Mouse (Mus musculus) bone marrow, adult 2 months (tissue): ENCODE results near the gene 9130023H24Rik. TPM values are rescaled to one million over a fixed set of nuclear protein-coding genes. Genes with fewer than 3 reads are reported as not detected.

Source experiments
- H3K27ac ChIP-seq: fragments of 200-500 bp; 2 replicates; pipeline ENCODE4 v1.5.1; 2012; ENCODE audit warnings: low read depth, mild to moderate bottlenecking, control low read depth, inconsistent platforms, low read length; ENCODE audit not compliant: control insufficient read depth, poor library complexity, insufficient read depth
- H3K4me1 ChIP-seq: fragments of 200-500 bp; 2 replicates; pipeline ENCODE4 v1.6.1; 2011; ENCODE audit warnings: low read length; ENCODE audit not compliant: control insufficient read depth, insufficient read depth
- H3K4me3 ChIP-seq: fragments of 200-500 bp; replicated peaks from 2 replicates; pipeline ENCODE3; 2011; ENCODE audit warnings: mild to moderate bottlenecking, low read depth, low read length, control low read depth; ENCODE audit not compliant: control insufficient read depth
- CTCF ChIP-seq: fragments of 200-500 bp; IDR thresholded peaks from 2 replicates; pipeline ENCODE4 v1.5.1; 2011; ENCODE audit warnings: low read length, control low read depth; ENCODE audit not compliant: control insufficient read depth, insufficient read depth
- POLR2A ChIP-seq: fragments of 200-500 bp; IDR thresholded peaks from 2 replicates; pipeline ENCODE4 v1.6.1; 2011; ENCODE audit warnings: low read depth, mild to moderate bottlenecking, control low read depth, low read length, borderline replicate concordance; ENCODE audit not compliant: control insufficient read depth
- WGBS: fragments of 180-500 bp; shearing (Covaris S2); methylation state at CpG from one replicate; pipeline ENCODE4 v1.1.7; 2018; 5-methylcytosine and 5-hydroxymethylcytosine counted together
- polyA plus RNA-seq: library from polyadenylated mRNA; stranded (reverse); fragments of >200 nt; gene quantifications from 2 replicates; pipeline ENCODE4 v1.2.4, GENCODE M21; 2011; ENCODE audit warnings: low replicate concordance; ENCODE audit not compliant: missing spikeins, insufficient read depth, insufficient read length

The 9130023H24Rik gene
- 1.3 and 4.7 TPM in 2 replicates for polyA plus RNA-seq

GRCm38 (mm10) chr7:128237927-128238778 lies at the start of gene 9130023H24Rik:
9130023H24Rik (minus strand) TSS chr7:128238031.
- peak within 1 kb of the TSS; percentile 98 for H3K27ac ChIP-seq
- peaks cover 5% of the 10 kb centered on the region for H3K4me1 ChIP-seq
- WGBS = under 1% methylated on average over 68 of the region's 72 CpGs
- peak within 1 kb of the TSS; percentile 80 for H3K4me3 ChIP-seq
- TF ChIP-seq POLR2A (no peak), CTCF (peak; percentile 31; the same call in 1 of the 2 replicates)

- Histone ChIP-seq H3K4me1 (no peaks in the 10 kb centered on the region; the same call in 1 of the 2 replicates), H3K27ac (no peak overlapping the region), H3K4me3 (no peak overlapping the region)
- WGBS = 91% methylated on average over 8 of the region's 8 CpGs
- TF ChIP-seq CTCF (no peak), POLR2A (no peak)
Observed at GRCm38 (mm10) chr7:128285060-128285459, 47.2 kb upstream of the 9130023H24Rik start.

- Histone ChIP-seq H3K4me3 (no peak overlapping the region), H3K27ac (no peak overlapping the region), H3K4me1 (no peaks in the 10 kb centered on the region; the same call in 1 of the 2 replicates)
- 89% methylated on average over 5 of the region's 5 CpGs for WGBS
- TF ChIP-seq CTCF (no peak), POLR2A (no peak)
Observed at GRCm38 (mm10) chr7:128284047-128284446, 46.2 kb upstream of the 9130023H24Rik start.

- H3K27ac ChIP-seq = no peak overlapping the region
- H3K4me3 ChIP-seq = no peak overlapping the region
- H3K4me1 ChIP-seq = no peaks in the 10 kb centered on the region; the same call in 1 of the 2 replicates
- TF ChIP-seq POLR2A (no peak), CTCF (no peak)
- whole genome bisulfite sequencing = 72% methylated on average over 7 of the region's 7 CpGs
Observed at GRCm38 (mm10) chr7:128282532-128283244, 44.9 kb upstream of the 9130023H24Rik start.

- 75% methylated on average over 11 of the region's 11 CpGs for WGBS
- H3K4me1 ChIP-seq = no peaks in the 10 kb centered on the region
- TF ChIP-seq POLR2A (no peak), CTCF (no peak)
- no peak overlapping the region for H3K4me3 ChIP-seq
- no peak overlapping the region for H3K27ac ChIP-seq
Observed at GRCm38 (mm10) chr7:128281765-128282164, 43.9 kb upstream of the 9130023H24Rik start.

- 88% methylated on average over 4 of the region's 4 CpGs for WGBS
- no peak overlapping the region for H3K27ac ChIP-seq
- TF ChIP-seq POLR2A (no peak), CTCF (no peak)
- no peaks in the 10 kb centered on the region for H3K4me1 ChIP-seq
- no peak overlapping the region for H3K4me3 ChIP-seq
Observed at GRCm38 (mm10) chr7:128279750-128280149, 41.9 kb upstream of the 9130023H24Rik start.

- 96% methylated on average over 6 of the region's 6 CpGs for whole genome bisulfite sequencing
- TF ChIP-seq CTCF (no peak), POLR2A (no peak)
- H3K27ac ChIP-seq = no peak overlapping the region
- H3K4me3 ChIP-seq = no peak overlapping the region
- no peaks in the 10 kb centered on the region; the same call in 1 of the 2 replicates for H3K4me1 ChIP-seq
Observed at GRCm38 (mm10) chr7:128276051-128276450, 38.2 kb upstream of the 9130023H24Rik start.

GRCm38 (mm10) chr7:128271496-128271895 lies 33.7 kb upstream of the 9130023H24Rik start:
- Histone ChIP-seq H3K4me3 (no peak overlapping the region), H3K27ac (no peak overlapping the region), H3K4me1 (peaks cover 3% of the 10 kb centered on the region; the same call in 1 of the 2 replicates)
- TF ChIP-seq CTCF = no peak
- no peak for TF ChIP-seq POLR2A
- 97% methylated on average over 9 of the region's 9 CpGs for WGBS
